Mouse (Mus musculus) embryonic facial prominence, embryonic 11.5 days (tissue): ENCODE measurements around the gene Maml3. TPM values are rescaled to one million over a fixed set of nuclear protein-coding genes. Genes with fewer than 3 reads are reported as not detected.

Experiments used
- ATAC-seq: fragments of 200-750 bp; cut with Nextera tagmentation; replicated peaks from 2 replicates; pipeline ENCODE4 v1.8.0; 2017; ENCODE audit warnings: low read depth; ENCODE audit not compliant: insufficient number of reproducible peaks, low FRiP score, low TSS enrichment
- DNase-seq: peaks from one replicate; pipeline ENCODE4 v3.0.0-alpha.2; 2015; ENCODE audit warnings: low spot score
- H3K27ac ChIP-seq: fragments of 300-500 bp; sonication (generic); replicated peaks from 2 replicates; pipeline ENCODE4 v1.5.1; 2014; ENCODE audit warnings: mild to moderate bottlenecking, low read depth, low read length, control low read depth
- H3K27me3 ChIP-seq: fragments of 300-500 bp; sonication (generic); 2 replicates; pipeline ENCODE4 v1.6.1; 2014; ENCODE audit warnings: mild to moderate bottlenecking, low read length, moderate library complexity, mixed read lengths; ENCODE audit not compliant: control insufficient read depth, insufficient read depth
- H3K36me3 ChIP-seq: fragments of 300-500 bp; sonication (generic); replicated peaks from 2 replicates; pipeline ENCODE4 v1.6.1; 2014; ENCODE audit warnings: low read depth, mild to moderate bottlenecking, low read length, moderate library complexity, mixed read lengths; ENCODE audit not compliant: control insufficient read depth, insufficient read depth
- H3K4me1 ChIP-seq: fragments of 300-500 bp; sonication (generic); 2 replicates; pipeline ENCODE4 v1.6.1; 2014; ENCODE audit warnings: low read length, mixed read lengths; ENCODE audit not compliant: control insufficient read depth, insufficient read depth
- H3K4me2 ChIP-seq: fragments of 300-500 bp; sonication (generic); 2 replicates; pipeline ENCODE4 v1.6.1; 2014; ENCODE audit warnings: low read depth, mild to moderate bottlenecking, control low read depth, low read length, moderate library complexity
- H3K4me3 ChIP-seq: fragments of 300-500 bp; sonication (generic); 2 replicates; pipeline ENCODE4 v1.5.1; 2014; ENCODE audit warnings: low read depth, low read length, control low read depth
- H3K9ac ChIP-seq: fragments of 300-500 bp; sonication (generic); replicated peaks from 2 replicates; pipeline ENCODE4 v1.6.1; 2014; ENCODE audit warnings: mild to moderate bottlenecking, control low read depth, low read length
- H3K9me3 ChIP-seq: fragments of 300-500 bp; sonication (generic); replicated peaks from 2 replicates; pipeline ENCODE4 v1.6.1; 2016; ENCODE audit warnings: mild to moderate bottlenecking, low read length, inconsistent platforms, mixed read lengths; ENCODE audit not compliant: control insufficient read depth
- WGBS: fragments of 180-500 bp; shearing (Covaris S2); extraction: QIAGEN DNeasy Blood & Tissue Kit; methylation state at CpG from one replicate; pipeline ENCODE4 v1.1.7; 2014; 5-methylcytosine and 5-hydroxymethylcytosine counted together
- polyA plus RNA-seq: library from polyadenylated mRNA; unstranded; fragments of >200 nt; fragmentation: Nextera tagmentation; extraction: Ambion mirVana; gene quantifications from 2 replicates; pipeline ENCODE4 v1.2.1, GENCODE M21; 2014

Gene Maml3
- polyA plus RNA-seq, 1 experiment from 2014 or later = 4.4 TPM

GRCm38 (mm10) chr3:51717909-51718308, 387.0 kb downstream of the Maml3 start:
- ATAC-seq (no peak), DNase-seq (no peak)
- Histone ChIP-seq H3K9ac (no peak overlapping the region), H3K27me3 (no peaks in the 10 kb centered on the region), H3K9me3 (no peaks in the 10 kb centered on the region), H3K4me3 (no peak overlapping the region), H3K36me3 (no peaks in the 10 kb centered on the region), H3K27ac (no peak overlapping the region), H3K4me1 (peaks cover 3% of the 10 kb centered on the region; the same call in 1 of the 2 replicates), H3K4me2 (no peak overlapping the region)
- 72% methylated on average over 4 of the region's 4 CpGs for WGBS

DNA sequence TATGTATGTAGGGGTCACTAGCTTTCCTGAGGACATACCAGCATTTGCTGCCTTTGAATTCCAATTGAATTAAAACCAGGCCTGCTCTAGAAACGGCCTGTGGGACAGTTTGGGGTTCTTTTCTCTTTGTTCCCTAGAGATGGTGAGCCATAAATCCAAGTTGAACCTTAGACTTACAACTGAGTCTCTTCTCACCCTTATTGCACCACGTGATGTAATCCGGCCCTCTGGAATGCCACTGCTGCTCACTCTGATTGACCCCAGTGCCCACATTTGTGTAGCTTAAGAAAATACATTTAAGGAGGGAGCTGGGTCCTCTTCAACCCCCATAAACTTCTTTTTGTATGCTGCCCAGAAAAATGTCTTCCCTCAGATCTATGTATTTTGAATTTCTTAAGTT, 387.4 kb downstream of the Maml3 start:
- Histone ChIP-seq H3K4me2 (no peak overlapping the region), H3K27ac (no peak overlapping the region), H3K36me3 (no peaks in the 10 kb centered on the region), H3K4me3 (no peak overlapping the region), H3K4me1 (peaks cover 3% of the 10 kb centered on the region; the same call in 1 of the 2 replicates), H3K9ac (no peak overlapping the region), H3K27me3 (no peaks in the 10 kb centered on the region), H3K9me3 (no peaks in the 10 kb centered on the region)
- DNase-seq (peak; percentile 38), ATAC-seq (no peak)
- 44% methylated on average over 3 of the region's 3 CpGs for WGBS

GRCm38 (mm10) chr3:51714469-51714868, 390.4 kb downstream of the Maml3 start:
- no peak overlapping the region for H3K9ac ChIP-seq
- ATAC-seq (no peak), DNase-seq (no peak)
- no peaks in the 10 kb centered on the region for H3K27me3 ChIP-seq
- H3K4me1 ChIP-seq = peaks cover 3% of the 10 kb centered on the region; the same call in 1 of the 2 replicates
- H3K4me3 ChIP-seq = no peak overlapping the region
- H3K9me3 ChIP-seq = no peaks in the 10 kb centered on the region
- no peak overlapping the region for H3K4me2 ChIP-seq
- no peak overlapping the region for H3K27ac ChIP-seq
- WGBS = 86% methylated on average over 5 of the region's 5 CpGs
- H3K36me3 ChIP-seq = no peaks in the 10 kb centered on the region

GRCm38 (mm10) chr3:51713233-51713632, 391.6 kb downstream of the Maml3 start:
- no peaks in the 10 kb centered on the region for H3K27me3 ChIP-seq
- peaks cover 3% of the 10 kb centered on the region; the same call in 1 of the 2 replicates for H3K4me1 ChIP-seq
- no peaks in the 10 kb centered on the region for H3K9me3 ChIP-seq
- ATAC-seq (no peak), DNase-seq (peak; percentile 79)
- H3K36me3 ChIP-seq = no peaks in the 10 kb centered on the region
- WGBS = 10% methylated on average over 8 of the region's 8 CpGs
- H3K4me2 ChIP-seq = no peak overlapping the region
- H3K4me3 ChIP-seq = no peak overlapping the region
- no peak overlapping the region for H3K9ac ChIP-seq
- no peak overlapping the region for H3K27ac ChIP-seq

DNA sequence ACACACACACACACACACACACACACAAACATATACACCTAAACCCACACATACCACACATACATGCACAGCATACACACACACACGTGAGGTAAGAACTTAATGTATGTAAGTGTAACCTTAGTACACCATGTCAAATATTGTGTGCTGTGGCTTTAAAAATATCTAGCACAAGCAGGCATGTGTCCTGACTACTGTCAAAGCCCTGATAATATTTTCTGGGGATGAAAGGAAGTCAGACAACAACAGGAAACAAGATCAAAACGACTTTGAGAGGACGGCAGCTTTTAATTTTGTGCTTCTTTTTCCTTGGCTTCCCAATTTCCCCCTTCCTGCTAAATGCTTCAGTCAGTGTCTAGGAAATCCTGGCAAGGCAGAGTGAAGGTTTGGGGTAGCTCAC, 392.5 kb downstream of the Maml3 start:
- ATAC-seq (no peak), DNase-seq (peak; percentile 6)
- no peak overlapping the region for H3K4me2 ChIP-seq
- 38% methylated on average over 3 of the region's 3 CpGs for WGBS
- H3K27ac ChIP-seq = no peak overlapping the region
- no peaks in the 10 kb centered on the region for H3K36me3 ChIP-seq
- H3K4me1 ChIP-seq = 0 out of 2 replicates have a peak, but pooled peaks cover under 1% of the 10 kb centered on the region
- H3K9ac ChIP-seq = no peak overlapping the region
- H3K27me3 ChIP-seq = no peaks in the 10 kb centered on the region
- H3K4me3 ChIP-seq = no peak overlapping the region
- no peaks in the 10 kb centered on the region for H3K9me3 ChIP-seq

DNA sequence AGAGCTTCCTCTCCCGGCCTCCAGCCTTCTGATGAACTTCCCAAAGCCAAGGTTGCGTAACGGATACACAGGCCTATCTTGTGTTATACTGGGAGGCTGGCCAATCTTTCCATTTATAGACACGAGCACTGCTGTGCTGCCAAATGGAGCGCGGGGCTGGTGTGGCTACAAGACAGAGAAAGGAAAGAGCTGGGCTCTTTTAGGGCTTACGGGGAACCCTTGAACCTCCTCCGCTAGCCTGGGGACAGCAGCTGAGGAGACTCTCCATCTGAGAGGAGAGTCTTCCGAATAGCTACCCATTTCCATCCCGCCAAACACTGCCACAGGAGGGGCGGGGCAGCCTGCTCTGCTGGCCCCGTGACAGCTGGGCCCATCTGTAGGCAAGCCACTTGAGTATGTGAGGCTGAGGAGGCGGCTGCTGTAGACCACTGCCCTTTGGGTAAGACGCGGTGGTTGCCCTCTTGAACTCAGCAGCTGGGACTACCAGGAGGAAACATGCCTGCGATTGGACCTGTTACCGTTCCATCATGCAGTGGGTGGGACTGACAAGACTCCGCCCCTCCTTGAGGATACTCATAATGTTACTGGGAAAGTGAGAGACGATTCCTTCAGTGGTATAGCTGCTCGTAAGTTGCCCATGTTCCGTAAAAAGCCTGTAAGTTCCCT, 396.0 kb downstream of the Maml3 start:
- DNase-seq (no peak), ATAC-seq (0 out of 2 replicates have a peak, but pooled peaks have one; percentile 30)
- Histone ChIP-seq H3K9ac (no peak overlapping the region), H3K4me2 (no peak overlapping the region), H3K36me3 (no peaks in the 10 kb centered on the region), H3K4me1 (no peaks in the 10 kb centered on the region), H3K27ac (no peak overlapping the region), H3K4me3 (no peak overlapping the region), H3K27me3 (no peaks in the 10 kb centered on the region), H3K9me3 (no peaks in the 10 kb centered on the region)
- 77% methylated on average over 21 of the region's 21 CpGs for WGBS

DNA sequence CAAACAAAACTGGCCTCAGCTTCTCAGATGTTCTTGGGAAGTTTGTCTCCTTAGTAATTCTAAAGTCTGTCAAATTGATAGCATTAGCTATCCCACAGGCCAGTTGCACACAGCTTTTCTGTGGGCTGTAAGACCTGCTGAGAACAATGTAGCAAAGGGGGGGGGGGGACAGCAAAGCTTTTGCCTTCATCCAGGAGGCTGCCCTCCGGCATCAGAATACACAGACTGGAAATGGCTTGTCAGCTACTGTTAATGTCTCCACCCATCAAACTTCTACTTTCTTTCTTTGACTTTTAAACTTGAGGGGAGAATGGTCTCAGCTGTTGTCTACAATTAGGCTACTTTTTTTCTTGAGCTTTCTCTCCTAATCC, 396.5 kb downstream of the Maml3 start:
- Histone ChIP-seq H3K4me3 (no peak overlapping the region), H3K27ac (no peak overlapping the region), H3K9me3 (no peaks in the 10 kb centered on the region), H3K27me3 (no peaks in the 10 kb centered on the region), H3K36me3 (no peaks in the 10 kb centered on the region), H3K4me2 (no peak overlapping the region), H3K9ac (no peak overlapping the region), H3K4me1 (no peaks in the 10 kb centered on the region)
- DNase-seq (no peak), ATAC-seq (no peak)
- 86% methylated on average over 1 of the region's 1 CpGs for WGBS

DNA sequence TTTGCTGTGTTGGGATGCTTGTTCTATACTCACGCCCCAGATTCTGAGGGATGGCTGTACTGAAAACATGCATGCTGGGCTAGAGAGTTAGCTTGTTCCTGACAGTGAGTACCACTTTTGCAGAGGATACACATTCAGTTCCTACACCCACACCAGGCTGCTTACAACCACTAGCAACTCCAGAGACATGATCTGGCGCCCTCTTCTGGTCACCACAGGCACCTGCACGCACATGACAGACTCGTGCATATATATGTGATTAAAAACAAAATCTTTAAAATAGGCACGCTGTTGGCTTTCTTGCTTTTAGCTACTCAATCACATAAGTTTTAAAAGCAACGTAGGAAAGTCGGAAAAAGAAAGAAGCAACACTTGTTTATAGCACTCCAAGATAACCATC, 399.7 kb downstream of the Maml3 start:
- H3K9me3 ChIP-seq = no peaks in the 10 kb centered on the region
- no peaks in the 10 kb centered on the region for H3K27me3 ChIP-seq
- 79% methylated on average over 7 of the region's 7 CpGs for WGBS
- DNase-seq (peak; percentile 21), ATAC-seq (no peak)
- H3K4me3 ChIP-seq = no peak overlapping the region
- no peak overlapping the region for H3K4me2 ChIP-seq
- H3K4me1 ChIP-seq = peaks cover 3% of the 10 kb centered on the region; the same call in 1 of the 2 replicates
- H3K36me3 ChIP-seq = no peaks in the 10 kb centered on the region
- no peak overlapping the region for H3K9ac ChIP-seq
- no peak overlapping the region for H3K27ac ChIP-seq
